Mouse (Mus musculus) NIH3T3 (cell line): ENCODE data around the gene Pdlim5.
"Not testable (repeated sequence)": the region's sequence is repeated elsewhere in the genome, so short reads cannot be mapped to it uniquely, and the experiment has no call there.

Experiments used
- DNase-seq: peaks from one replicate; pipeline ENCODE4 v3.0.0-alpha.2; 2012; ENCODE audit warnings: low read depth

Gene Pdlim5

GRCm38 (mm10) chr3:142274993-142275392 is 120.5 kb downstream of the Pdlim5 start:
- DNase-seq: peak; percentile 75

DNA sequence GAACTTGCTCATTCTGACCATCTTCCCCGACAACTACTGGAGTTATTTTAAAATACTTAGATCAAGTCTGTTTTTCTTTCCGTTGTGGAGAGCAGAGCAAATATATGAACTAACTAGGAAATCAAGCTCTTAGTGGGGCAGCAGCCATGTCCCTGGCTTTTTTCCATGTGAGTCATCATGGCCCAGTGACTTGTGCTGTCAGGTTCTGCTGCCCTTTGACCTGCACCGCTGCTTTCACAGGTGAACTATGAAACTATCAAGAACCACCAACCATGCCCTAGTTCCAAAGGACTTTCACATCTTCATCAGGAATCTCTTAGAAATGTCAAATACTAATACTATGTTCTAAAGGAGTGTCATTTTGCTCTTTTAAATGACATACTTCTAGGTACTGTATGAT is 121.0 kb downstream of the Pdlim5 start:
- DNase-seq: no peak

DNA sequence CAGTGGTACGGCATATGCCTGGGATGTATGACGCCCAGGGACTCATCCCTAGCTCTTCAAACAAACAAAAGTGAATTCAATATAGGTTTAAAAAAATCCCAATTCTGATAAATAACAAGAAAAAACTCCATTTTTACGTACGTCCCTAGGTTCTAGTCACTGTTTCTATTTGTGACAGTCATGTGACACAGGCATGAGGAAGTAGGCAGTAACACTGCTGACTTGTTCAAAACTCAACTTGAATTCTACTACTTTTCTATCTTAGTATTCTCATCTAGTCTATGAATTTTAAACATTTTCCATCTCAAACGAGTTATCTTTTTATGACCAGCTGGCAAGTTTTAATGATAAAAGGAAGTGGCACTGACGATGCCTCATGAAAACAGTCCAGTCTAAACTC is 122.2 kb downstream of the Pdlim5 start:
- no peak for DNase-seq

GRCm38 (mm10) chr3:142256371-142256770 is 139.1 kb downstream of the Pdlim5 start:
- DNase-seq: no peak

DNA sequence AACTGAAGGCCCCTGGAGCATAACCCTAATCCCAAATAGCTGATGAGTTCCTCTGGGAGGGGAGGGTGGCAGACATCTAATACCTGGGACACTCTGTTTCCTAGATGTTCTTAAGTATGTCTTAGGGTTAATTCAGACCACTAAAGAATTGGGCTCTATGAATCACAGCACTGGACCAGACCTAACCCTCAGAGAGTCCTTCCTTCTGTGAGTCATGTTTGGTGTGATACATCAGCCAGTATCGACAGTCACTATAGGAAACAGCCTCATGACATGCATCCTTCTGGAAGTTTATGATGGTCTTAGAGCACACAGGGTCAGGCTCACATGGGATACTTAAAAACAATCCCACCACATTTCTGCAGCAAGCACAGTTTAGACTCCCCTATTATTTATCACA is 143.4 kb downstream of the Pdlim5 start:
- peak; percentile 53 for DNase-seq

DNA sequence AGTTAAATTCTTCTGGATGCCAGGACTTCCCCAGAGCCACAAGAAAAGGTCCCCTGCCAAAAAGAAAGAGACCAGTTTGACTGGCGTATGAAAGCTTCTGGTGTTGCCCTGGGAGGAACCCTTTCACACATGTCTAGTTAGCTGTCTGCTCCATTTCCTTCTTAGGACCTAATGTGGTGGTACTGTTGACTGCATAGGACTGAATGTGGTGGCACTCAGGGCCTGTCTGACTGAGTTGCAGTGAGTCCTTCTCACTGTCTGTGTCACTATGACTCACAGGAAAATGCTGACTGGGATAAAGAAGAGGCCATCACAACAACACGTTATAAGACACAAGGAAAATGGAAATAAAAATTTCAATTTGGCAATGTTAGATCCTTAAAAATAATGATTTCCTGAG is 146.0 kb downstream of the Pdlim5 start:
- no peak for DNase-seq

DNA sequence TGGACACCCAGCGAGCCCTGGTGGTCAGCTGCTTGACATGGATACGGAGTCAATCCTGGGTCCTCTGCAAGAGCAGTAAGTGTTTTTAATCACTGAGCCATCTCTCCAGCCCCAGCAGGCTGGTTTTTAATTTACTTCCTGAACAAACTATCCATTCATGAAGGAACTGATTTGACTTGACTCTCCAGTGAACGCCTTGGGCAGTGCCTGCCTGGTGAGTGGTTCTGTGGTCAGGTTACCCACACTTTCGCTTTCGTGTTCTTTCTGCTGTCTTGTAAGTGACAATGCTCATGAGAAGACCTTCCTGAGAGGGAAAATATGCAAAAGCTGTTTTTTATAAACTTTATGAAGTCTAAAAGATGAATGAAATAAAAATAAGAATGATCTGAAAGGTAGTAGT is 152.2 kb downstream of the Pdlim5 start:
- DNase-seq: no peak

GRCm38 (mm10) chr3:142239298-142239697 is 156.2 kb downstream of the Pdlim5 start:
- no peak for DNase-seq

GRCm38 (mm10) chr3:142238260-142239046 is 157.0 kb downstream of the Pdlim5 start:
- DNase-seq: no peak

- DNase-seq: no peak
Observed at GRCm38 (mm10) chr3:142237621-142238020, 157.9 kb downstream of the Pdlim5 start.

DNA sequence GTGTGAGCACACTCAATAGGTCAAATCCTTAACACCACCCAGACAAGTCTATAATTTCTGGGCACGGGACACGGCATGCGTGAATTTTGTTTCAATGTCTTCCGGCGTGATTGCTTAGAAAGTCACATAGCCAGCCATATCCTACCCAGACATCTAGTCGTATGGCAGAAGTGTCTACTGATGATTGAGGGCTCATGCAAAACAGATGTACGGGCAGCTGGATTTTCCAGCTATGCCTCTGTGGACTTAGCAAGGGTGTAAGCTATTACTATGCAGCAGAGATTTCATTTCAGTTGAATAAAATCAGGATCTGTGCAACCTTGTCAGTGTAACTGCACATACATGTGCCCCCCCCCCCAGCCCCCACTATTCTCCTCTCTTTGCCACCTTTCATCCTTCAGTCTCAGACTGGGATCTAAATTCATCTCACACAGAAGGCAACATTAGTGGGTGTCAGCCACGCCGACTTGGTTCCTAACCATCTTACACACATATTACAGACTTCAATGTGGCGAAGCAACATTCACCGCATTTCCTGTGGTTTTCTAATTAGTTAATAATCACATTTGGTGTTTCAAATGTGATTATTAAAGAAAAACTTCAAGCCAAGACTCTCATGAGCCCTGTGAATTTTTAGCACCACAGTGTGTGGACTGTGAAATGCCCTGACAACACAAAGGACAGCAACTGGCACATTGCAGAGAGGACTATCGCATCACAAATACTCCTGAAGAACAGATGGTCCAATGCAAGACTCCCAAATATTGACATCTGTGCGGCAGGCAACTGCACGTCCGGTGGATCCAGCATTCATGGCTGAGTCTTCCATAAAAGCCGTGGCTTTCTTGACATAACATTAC is 161.7 kb downstream of the Pdlim5 start:
- DNase-seq: no peak

GRCm38 (mm10) chr3:142228665-142229064 is 166.8 kb downstream of the Pdlim5 start:
- no peak for DNase-seq

DNA sequence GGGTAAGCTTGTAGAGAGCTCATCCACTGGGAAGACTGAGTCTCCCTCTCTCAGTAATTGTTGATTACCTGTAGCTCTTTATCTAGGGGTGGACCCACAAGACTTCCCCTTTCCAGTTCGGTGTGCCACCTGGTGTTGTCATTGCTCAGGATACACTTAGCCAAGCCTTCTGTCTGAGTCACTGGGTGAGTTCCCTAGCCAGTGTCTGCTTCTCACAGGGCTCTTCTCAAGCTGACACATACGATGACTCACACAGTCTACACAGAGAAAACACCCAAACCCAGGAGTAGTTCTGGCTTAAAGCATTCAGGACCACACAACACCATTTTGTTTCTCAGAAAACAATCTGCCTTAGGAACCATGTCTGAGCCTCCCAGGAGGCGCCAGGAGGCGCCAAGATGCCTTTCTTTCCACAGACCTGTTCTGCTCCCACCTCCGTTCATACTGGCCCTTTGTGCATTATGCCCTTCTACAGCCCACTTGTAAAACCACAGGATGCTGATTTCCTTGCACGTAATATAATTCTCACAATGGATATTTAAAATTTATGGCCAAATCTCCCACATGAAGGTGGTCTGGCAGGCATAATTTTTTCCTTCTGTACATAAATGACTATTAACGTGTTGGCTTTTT is 172.9 kb downstream of the Pdlim5 start:
- peak; percentile 50 for DNase-seq

- DNase-seq: no peak
Observed at GRCm38 (mm10) chr3:142219910-142220309, 175.6 kb downstream of the Pdlim5 start.

DNA sequence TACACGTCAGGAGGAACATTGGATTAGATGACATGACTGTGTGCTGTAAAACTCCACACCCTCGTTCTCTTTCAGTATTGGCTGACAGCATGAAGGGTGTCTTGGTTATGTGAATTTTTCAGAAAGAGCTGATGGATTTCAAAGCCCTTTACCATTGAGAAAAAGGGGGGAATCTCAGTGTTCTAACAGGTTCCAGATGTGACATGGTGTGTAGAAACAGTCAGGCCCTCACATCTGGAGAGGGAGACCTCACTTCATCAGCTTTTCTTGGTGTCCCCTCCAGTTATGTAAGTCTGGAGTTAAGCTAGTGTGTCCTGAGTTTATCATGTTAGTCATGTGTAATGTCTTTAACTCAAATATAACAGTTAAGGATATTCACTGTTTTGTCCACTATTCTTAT is 182.7 kb downstream of the Pdlim5 start:
- DNase-seq: no peak

- DNase-seq: no peak
Observed at GRCm38 (mm10) chr3:142212186-142212585, 183.3 kb downstream of the Pdlim5 start.

DNA sequence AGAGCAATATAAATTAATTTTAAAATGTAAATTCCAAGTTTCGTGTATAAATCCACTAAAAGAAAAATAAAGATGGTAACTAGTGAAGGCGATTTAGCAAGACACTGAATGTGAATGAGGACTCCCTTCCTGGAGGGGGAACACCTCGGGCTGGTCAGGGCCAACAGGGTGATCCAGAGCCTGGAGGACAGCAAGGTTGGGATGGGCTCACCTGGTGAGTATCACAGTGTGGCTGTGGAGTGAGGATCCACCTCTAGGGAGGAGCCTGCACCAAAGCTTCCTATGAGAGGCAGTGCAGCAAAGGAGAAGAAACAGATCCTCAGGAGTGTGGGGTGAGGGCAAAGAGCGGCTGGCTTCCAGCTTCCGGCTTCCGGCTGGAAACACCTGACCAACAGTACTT is 185.5 kb downstream of the Pdlim5 start:
- DNase-seq: no peak

DNA sequence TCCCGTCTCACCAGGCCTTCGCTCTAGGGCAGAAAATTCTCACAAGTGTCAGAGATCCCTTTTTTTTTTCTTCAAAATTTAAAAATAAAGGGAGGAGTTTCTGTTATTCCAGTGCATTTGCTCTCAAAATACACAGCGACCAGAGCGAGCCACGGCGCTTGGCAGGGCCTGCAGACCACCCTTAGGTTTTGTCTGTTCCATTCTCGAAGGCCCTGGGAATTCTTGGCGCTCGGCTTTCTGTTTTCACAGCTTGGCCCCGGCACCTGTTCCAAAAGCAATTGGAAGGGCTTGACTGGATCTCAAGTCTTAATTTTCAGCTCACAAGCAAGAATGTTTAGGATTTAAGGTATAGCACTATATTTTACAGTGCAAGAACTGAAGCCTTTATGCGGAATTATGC is 186.4 kb downstream of the Pdlim5 start:
- no peak for DNase-seq

DNA sequence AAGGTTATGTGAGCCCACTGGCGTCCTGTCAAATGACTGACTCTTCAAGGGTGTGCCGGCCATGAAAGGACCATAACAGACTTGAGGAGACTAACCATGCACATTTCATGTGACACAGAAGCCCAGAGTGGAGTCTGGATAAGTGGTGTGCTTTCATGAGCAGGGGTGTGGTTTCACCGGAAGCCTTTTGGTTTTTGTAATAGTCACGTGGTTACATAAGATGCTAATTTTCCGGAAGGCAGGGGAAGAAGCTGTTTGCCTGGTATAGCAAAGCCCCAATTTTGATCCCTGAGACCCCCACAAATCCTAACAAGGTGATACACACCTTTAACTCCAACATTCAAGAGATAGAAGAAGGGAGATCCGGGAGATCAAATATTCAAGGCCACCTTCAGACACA is 188.0 kb downstream of the Pdlim5 start:
- peak; percentile 8 for DNase-seq

DNA sequence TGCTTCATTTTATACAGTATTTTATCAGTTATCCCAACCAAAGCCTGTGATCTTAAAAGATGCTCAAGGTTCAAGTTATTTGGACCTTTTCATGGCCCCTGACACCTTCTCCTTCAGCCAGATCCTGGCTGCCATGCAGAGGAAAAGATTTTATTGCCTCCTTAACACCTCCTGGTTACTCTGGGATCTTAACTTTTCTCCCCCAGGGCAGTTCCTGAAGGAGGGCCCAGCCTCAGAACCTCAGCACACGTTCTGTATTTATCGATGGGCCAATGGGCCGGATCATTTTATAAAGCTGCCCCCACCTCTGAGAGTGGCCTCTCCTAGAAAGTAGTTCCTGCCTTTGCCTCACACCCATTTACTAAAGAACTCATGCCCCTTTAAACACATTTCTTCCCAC is 189.2 kb downstream of the Pdlim5 start:
- no peak for DNase-seq

GRCm38 (mm10) chr3:142196142-142196541 is 199.4 kb downstream of the Pdlim5 start:
- DNase-seq: peak; percentile 6

GRCm38 (mm10) chr3:142191627-142192026 is 203.9 kb downstream of the Pdlim5 start:
- DNase-seq: not testable (repeated sequence)
